Mouse (Mus musculus): ENCODE data around the gene Bicra. TPM values are rescaled to one million over a fixed set of nuclear protein-coding genes. Genes with fewer than 3 reads are reported as not detected.

Bicra gene
- polyA plus RNA-seq, 1 experiment from 2014 or later: 8.0 TPM

DNA sequence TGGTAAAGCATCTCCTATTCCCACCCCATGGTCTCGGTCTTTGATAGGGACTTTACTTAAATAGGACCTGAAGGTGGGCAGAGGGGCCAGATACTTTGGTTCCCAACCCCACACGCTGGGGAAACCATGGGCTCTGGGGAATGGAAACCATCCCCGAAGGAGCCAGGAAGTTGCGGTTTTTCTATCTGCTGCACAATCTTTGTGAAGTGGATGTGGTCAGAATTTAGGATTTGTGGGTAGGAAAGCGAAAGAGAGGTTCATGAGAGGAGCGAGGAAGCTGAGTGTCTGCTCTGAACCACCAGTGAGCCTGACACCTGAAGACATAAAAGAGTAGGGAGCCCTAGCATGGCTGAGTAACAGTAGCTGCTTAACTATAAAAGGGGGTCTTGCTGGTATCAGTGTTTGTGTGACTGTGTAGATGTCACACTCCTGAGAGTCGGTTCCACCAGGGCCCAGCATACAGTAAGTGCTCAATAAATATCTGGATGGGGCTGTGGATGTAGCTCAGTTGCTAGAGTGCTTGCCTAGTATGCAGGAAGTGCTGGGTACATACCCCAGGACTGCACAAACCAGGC, 98.4 kb downstream of the Bicra start:
- no peak overlapping the region for H3K4me3 ChIP-seq
- no peak for ATAC-seq (ENCODE audit: borderline replicate concordance, extremely low read depth, low FRiP score, low TSS enrichment)
- H3K9ac ChIP-seq: peak overlapping the region; percentile 20; the same call in 1 of the 2 replicates
- H3K27ac ChIP-seq: peak overlapping the region; percentile 69; the same call in 1 of the 2 replicates
- peaks cover 32% of the 10 kb centered on the region for H3K4me1 ChIP-seq
- peaks cover 47% of the 10 kb centered on the region for H3K36me3 ChIP-seq
- no peaks in the 10 kb centered on the region for H3K9me3 ChIP-seq
- H3K4me2 ChIP-seq: peak overlapping the region; percentile 53; the same call in 1 of the 2 replicates
- no peaks in the 10 kb centered on the region for H3K27me3 ChIP-seq
- WGBS: 77% methylated on average over 7 of the region's 7 CpGs

DNA sequence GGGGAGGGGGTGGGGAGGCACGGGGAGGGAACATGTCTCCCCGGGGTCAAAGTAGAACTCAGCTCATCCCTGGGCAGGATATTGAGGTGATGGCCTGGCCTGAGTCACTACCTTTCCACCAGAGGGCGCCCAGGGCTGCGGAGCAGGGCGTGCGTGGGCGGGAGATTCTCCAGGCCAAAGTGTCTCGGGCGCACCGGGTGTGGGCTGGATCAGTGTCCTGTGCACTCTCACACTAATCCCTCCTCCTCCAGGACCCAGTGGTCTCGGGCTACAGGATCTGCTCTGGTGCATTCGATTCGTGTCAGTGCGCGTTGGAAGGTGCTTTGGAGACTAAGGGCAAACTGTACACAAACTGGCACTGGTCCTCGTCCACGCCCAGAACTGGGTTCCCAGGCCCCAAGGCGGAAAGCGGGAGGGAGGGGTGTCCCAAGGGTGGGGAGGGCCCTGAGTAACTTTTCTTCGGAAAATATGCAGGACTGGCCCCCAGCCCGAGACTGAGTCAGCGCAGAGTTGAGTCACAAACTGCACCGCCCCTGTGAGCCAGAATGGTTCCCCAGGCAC, 99.3 kb downstream of the Bicra start:
- H3K9me3 ChIP-seq: no peaks in the 10 kb centered on the region
- no peaks in the 10 kb centered on the region for H3K27me3 ChIP-seq
- peak; percentile 71 for ATAC-seq (ENCODE audit: borderline replicate concordance, extremely low read depth, low FRiP score, low TSS enrichment)
- peak overlapping the region; percentile 53 for H3K4me2 ChIP-seq
- H3K9ac ChIP-seq: peak overlapping the region; percentile 18
- peaks cover 47% of the 10 kb centered on the region for H3K36me3 ChIP-seq
- peak overlapping the region; percentile 69 for H3K27ac ChIP-seq
- peak overlapping the region; percentile 19 for H3K4me3 ChIP-seq
- H3K4me1 ChIP-seq: peaks cover 34% of the 10 kb centered on the region
- WGBS: 2% methylated on average over 23 of the region's 23 CpGs

DNA sequence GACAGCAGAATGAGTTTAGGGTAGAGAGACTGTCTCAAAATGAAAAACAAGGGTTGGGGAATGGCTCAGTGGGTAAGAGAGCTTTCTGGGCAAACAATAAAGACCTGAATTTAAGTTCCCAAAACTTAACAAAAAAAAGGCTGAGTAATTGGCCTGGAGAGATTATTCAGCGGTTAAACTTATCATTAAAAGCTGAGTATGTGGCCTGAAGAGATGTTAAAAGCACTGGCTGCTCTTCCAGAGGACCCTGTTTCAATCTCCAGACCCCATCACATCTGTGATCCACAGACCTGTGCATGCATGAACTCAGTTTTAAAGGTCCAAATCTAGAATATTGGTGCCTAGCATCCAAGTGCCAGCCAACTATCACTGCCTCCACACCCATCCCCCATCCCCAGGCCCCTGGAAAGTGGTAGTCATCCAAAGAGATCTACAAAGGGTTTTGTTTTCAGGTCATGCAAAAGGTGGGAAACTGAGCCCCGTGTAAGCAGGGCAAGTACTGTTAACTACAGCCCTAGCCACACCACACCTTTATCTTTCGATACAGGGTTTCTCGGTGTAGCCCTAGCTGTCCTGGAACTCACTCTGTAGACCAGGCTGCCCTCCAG, 100.0 kb downstream of the Bicra start:
- Histone ChIP-seq H3K27me3 (no peaks in the 10 kb centered on the region), H3K27ac (peak overlapping the region; percentile 69; the same call in 1 of the 2 replicates), H3K9ac (no peak overlapping the region), H3K4me3 (no peak overlapping the region), H3K36me3 (peaks cover 47% of the 10 kb centered on the region), H3K4me1 (peaks cover 34% of the 10 kb centered on the region), H3K4me2 (peak overlapping the region; percentile 53), H3K9me3 (no peaks in the 10 kb centered on the region)
- WGBS: 42% methylated on average over 4 of the region's 4 CpGs
- 0 out of 2 replicates have a peak, but pooled peaks have one; percentile 2 for ATAC-seq (ENCODE audit: borderline replicate concordance, extremely low read depth, low FRiP score, low TSS enrichment)

DNA sequence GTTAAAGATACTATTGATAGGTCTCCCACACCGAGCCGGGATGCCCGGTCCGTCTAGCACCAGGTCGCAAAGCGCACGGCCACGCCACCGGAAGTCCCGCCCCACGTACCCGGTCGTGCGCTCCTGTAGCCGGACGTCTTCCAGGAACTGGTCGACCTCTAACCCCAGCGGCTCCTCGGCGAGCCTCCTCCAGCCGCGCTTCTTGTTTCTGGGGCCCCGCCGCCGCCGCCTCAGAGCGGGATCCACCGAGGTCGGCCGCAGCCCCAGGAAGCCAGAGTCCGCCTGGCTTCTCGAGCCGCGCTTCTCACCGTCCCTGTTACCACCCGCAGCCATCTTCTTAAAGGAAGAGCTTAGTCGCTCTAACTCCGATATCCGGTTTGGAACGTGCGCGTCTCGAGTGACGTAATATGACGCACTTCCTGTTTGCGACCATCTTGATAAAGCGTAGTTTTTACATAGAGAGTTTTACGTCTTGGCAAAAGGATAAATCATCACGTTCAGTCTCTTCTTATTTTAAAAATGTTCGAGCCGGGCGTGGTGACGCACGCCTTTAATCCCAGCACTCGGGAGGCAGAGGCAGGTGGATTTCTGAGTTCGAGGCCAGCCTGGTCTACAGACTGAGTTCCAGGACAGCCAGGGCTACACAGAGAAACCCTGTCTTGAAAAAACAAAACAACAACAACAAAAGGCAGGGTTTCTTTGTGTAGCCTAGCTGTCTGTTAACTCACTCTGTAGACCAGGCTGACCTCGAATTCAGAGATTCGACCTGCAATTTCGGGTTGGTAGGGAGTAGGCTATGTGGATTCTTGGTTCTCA, 101.8 kb downstream of the Bicra start, which contains the start of gene Nop53:
Gene Nop53, minus strand, starts transcription at position 354 of the 816 bp plus-strand sequence.
- peak within 1 kb of the TSS; percentile 59 for H3K4me2 ChIP-seq
- H3K36me3 ChIP-seq: peaks cover 48% of the 10 kb centered on the region
- ATAC-seq (ENCODE audit: borderline replicate concordance, extremely low read depth, low FRiP score, low TSS enrichment): peak; percentile 90
- peaks cover 34% of the 10 kb centered on the region for H3K4me1 ChIP-seq
- peak within 1 kb of the TSS; percentile 85 for H3K9ac ChIP-seq
- H3K27me3 ChIP-seq: no peaks in the 10 kb centered on the region
- H3K27ac ChIP-seq: peak within 1 kb of the TSS; percentile 98
- H3K4me3 ChIP-seq: peak within 1 kb of the TSS; percentile 92
- H3K9me3 ChIP-seq: no peaks in the 10 kb centered on the region
- WGBS: 1% methylated on average over 59 of the region's 59 CpGs

DNA sequence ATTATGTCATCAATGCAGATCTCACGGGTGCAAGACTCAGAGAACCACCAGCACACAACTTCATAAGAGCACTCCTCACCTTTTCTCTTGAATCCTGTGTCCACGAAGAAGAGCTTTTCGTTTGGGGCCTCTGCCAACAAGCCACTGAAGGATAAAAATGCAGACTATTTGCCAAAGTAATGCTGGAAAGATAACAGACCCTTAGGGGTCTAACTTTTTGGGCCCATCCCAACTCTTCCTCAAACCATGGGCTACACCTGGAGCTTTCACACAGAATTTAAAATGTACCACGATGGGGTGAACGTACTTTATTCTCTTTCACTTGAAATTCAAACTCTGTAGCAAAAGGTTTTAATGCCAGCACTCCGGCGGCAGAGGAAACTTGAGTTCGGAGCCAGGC, 102.5 kb downstream of the Bicra start:
- H3K4me3 ChIP-seq: peak overlapping the region; percentile 92
- peaks cover 34% of the 10 kb centered on the region for H3K4me1 ChIP-seq
- peak overlapping the region; percentile 85 for H3K9ac ChIP-seq
- peaks cover 49% of the 10 kb centered on the region for H3K36me3 ChIP-seq
- no peaks in the 10 kb centered on the region for H3K9me3 ChIP-seq
- no peaks in the 10 kb centered on the region for H3K27me3 ChIP-seq
- no peak for ATAC-seq (ENCODE audit: borderline replicate concordance, extremely low read depth, low FRiP score, low TSS enrichment)
- H3K27ac ChIP-seq: peak overlapping the region; percentile 98; the same call in 1 of the 2 replicates
- WGBS: 4% methylated on average over 8 of the region's 8 CpGs
- peak overlapping the region; percentile 59 for H3K4me2 ChIP-seq

DNA sequence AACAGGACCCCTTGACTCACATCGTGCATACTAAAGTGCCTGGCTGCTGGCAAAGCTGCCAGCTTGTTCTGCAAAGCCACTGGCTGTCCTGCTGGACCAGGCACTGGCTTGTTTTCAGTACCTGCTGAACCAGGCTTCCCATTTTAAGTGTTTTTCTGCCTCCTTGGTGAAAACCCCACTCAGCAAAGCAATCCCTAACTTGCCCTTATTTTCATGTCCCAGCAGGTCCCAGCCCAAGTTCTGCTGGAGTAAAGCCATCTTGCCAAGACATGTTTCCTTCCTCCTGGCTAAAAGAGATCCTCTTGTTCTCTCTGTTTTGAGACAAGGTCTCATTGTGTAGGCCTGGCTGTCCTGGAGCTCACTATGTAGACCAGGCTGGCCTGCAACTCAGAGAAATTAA, 103.4 kb downstream of the Bicra start:
- 95% methylated on average over 1 of the region's 1 CpGs for WGBS

DNA sequence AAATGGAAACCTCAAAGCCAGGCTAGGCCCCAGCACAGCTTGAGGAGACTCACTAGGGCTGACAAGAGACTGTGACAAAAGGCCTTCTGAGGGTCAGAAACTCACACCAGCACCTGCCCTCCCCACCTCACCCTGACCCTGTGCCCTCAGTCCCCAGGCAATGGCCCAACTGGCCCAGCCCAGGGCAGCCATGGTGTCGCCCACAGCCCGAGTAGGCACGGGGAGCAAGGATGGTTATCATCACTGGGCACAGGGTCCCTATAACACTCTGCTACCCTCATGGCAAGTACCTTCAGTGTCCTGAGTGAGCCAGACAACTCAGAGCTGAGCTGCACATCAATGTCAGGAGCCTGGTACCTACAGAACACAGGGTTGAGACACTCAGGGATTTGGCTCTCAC, 109.1 kb downstream of the Bicra start:
- H3K27ac ChIP-seq: no peak overlapping the region
- H3K4me1 ChIP-seq: no peaks in the 10 kb centered on the region
- no peak overlapping the region for H3K4me2 ChIP-seq
- no peak overlapping the region for H3K4me3 ChIP-seq
- H3K9ac ChIP-seq: no peak overlapping the region
- no peaks in the 10 kb centered on the region for H3K27me3 ChIP-seq
- H3K9me3 ChIP-seq: no peaks in the 10 kb centered on the region
- ATAC-seq (ENCODE audit: borderline replicate concordance, extremely low read depth, low FRiP score, low TSS enrichment): no peak
- 93% methylated on average over 3 of the region's 3 CpGs for WGBS
- peaks cover 76% of the 10 kb centered on the region for H3K36me3 ChIP-seq

More for the DNA sequence above, 103.4 kb downstream of the Bicra start:
- no peak overlapping the region for H3K27ac ChIP-seq
- ATAC-seq (ENCODE audit: borderline replicate concordance, extremely low read depth, low FRiP score, low TSS enrichment): no peak
- H3K9ac ChIP-seq: no peak overlapping the region
- H3K9me3 ChIP-seq: no peaks in the 10 kb centered on the region
- H3K27me3 ChIP-seq: no peaks in the 10 kb centered on the region
- peak overlapping the region; percentile 59 for H3K4me2 ChIP-seq
- H3K36me3 ChIP-seq: peaks cover 54% of the 10 kb centered on the region
- H3K4me1 ChIP-seq: peaks cover 33% of the 10 kb centered on the region
- peak overlapping the region; percentile 92; the same call in 1 of the 2 replicates for H3K4me3 ChIP-seq

DNA sequence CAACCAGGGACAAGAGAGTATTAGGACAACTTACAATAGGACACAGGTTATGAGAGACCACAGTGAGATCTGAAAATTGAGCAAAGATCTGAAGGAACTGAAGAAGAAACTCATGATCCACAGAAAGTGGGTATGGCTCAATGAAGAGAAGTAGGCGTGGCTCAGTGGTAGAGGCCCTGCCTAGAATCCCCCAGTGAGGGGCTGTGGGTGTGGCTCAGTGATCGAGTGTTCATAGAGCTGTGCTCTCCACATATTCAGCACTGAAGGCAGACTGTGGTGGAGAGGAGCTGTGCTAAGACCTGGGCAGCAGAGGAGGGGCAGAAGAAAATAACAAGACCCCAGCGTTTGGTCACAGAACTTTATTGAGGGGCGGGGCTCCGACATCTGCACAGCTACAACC, 110.2 kb downstream of the Bicra start:
- Histone ChIP-seq H3K27me3 (no peaks in the 10 kb centered on the region), H3K4me3 (no peak overlapping the region), H3K36me3 (peaks cover 65% of the 10 kb centered on the region), H3K27ac (no peak overlapping the region), H3K9ac (no peak overlapping the region), H3K9me3 (no peaks in the 10 kb centered on the region), H3K4me1 (no peaks in the 10 kb centered on the region), H3K4me2 (no peak overlapping the region)
- 77% methylated on average over 5 of the region's 5 CpGs for WGBS
- ATAC-seq (ENCODE audit: borderline replicate concordance, extremely low read depth, low FRiP score, low TSS enrichment): no peak

DNA sequence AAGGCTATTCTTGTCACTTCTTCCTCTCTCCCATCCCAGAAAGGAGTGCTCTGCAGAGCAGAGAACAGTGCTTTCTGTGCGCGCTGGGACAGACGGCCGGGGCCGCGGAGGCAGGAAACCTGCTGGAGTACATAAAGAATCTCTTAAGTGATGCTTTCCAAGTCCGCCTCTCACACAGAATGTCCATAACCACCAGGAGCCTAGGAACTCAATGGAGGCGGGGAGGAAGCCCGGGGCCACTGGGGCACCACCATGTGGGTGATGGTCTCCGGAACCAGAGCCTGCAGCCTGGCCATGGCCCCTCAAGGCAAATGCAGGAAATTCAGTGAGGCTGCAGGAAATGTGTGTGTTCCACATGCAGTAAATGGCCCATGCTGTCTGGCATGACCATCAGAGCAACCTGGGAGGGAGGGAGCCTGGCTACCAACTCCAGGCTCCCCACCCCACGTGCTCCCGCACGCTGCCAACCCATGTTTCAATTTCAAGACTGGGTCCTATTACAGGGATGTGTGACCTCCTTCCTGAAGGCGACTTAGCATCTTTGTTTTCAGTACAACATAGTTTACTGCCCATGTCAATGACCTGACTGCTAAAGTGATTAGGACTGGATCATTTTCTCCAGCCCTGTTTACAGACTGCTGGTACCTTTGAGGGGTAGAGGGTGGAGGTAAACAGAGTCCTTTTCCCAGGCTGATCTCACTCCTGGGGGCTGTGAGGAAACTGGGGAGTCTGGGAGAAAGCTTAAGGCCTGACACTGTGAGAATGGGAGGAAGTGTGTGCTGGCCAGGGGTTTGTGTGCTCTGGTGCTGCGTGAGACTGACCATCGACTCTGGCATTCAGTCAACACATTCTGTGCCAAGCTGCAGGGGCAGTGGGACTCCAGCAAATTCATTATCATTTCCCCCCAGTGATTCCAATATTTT, 114.0 kb downstream of the Bicra start:
- Histone ChIP-seq H3K9me3 (no peaks in the 10 kb centered on the region), H3K4me3 (no peak overlapping the region), H3K27me3 (no peaks in the 10 kb centered on the region), H3K27ac (peak overlapping the region; percentile 81), H3K4me2 (no peak overlapping the region; the same call in 1 of the 2 replicates), H3K36me3 (peaks cover 27% of the 10 kb centered on the region), H3K9ac (no peak overlapping the region), H3K4me1 (no peaks in the 10 kb centered on the region)
- 0 out of 2 replicates have a peak, but pooled peaks have one; percentile 51 for ATAC-seq (ENCODE audit: borderline replicate concordance, extremely low read depth, low FRiP score, low TSS enrichment)
- WGBS: 37% methylated on average over 16 of the region's 16 CpGs

DNA sequence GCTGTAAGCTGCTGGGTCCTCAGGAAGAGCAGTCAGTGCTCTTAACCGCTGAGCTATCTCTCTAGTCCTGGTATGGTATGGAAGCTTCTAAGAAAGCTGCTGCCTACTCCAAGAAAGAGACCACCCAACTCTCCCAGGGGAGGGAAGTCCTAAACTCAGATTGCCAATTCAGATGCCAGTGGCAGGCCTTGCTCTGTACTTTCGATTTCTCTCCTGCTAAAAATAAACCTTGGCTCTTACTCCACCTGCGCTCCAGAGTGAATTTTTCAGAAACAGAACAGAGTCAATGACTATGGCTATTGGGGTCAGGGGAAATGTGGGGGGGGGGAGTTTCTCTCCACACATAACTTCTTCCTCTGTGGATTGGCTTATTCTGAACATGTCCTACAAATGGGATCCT, 116.1 kb downstream of the Bicra start:
- no peak overlapping the region for H3K4me3 ChIP-seq
- no peak for ATAC-seq (ENCODE audit: borderline replicate concordance, extremely low read depth, low FRiP score, low TSS enrichment)
- 71% methylated on average over 3 of the region's 3 CpGs for WGBS
- H3K4me2 ChIP-seq: no peak overlapping the region
- no peaks in the 10 kb centered on the region for H3K9me3 ChIP-seq
- no peaks in the 10 kb centered on the region for H3K4me1 ChIP-seq
- no peaks in the 10 kb centered on the region for H3K27me3 ChIP-seq
- no peak overlapping the region for H3K9ac ChIP-seq
- no peak overlapping the region for H3K27ac ChIP-seq
- peaks cover 6% of the 10 kb centered on the region; the same call in 1 of the 2 replicates for H3K36me3 ChIP-seq

DNA sequence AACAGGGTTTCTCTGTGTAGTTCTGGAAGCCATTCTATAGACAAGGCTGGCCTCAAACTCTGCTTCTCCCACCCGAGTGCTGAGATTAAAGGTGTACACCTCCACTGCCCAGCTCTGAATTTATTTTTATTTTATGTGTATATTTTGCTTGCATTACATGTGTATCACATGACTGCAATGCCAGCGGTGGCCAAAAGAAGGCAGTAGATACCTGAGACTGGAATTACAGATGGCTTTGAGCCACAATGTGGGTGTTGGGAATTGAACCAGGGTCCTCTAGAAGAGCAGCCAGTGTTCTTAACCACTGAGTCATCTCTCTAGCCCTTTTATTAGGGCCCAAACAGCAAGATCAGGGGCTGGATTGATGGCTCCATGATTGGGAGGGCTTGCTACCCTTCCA, 117.2 kb downstream of the Bicra start:
- no peak overlapping the region for H3K4me3 ChIP-seq
- no peak overlapping the region for H3K4me2 ChIP-seq
- H3K9ac ChIP-seq: no peak overlapping the region
- 50% methylated on average over 2 of the region's 2 CpGs for WGBS
- no peaks in the 10 kb centered on the region for H3K4me1 ChIP-seq
- no peaks in the 10 kb centered on the region for H3K36me3 ChIP-seq
- no peak overlapping the region for H3K27ac ChIP-seq
- ATAC-seq (ENCODE audit: borderline replicate concordance, extremely low read depth, low FRiP score, low TSS enrichment): no peak
- H3K9me3 ChIP-seq: no peaks in the 10 kb centered on the region
- no peaks in the 10 kb centered on the region for H3K27me3 ChIP-seq

Measured in lung, embryonic 15.5 days (tissue).